Mouse (Mus musculus): ENCODE measurements around the gene Etv2. TPM values are rescaled to one million over a fixed set of nuclear protein-coding genes. Genes with fewer than 3 reads are reported as not detected.

Gene Etv2
- polyA plus RNA-seq, 1 experiment = 7.9 TPM

DNA sequence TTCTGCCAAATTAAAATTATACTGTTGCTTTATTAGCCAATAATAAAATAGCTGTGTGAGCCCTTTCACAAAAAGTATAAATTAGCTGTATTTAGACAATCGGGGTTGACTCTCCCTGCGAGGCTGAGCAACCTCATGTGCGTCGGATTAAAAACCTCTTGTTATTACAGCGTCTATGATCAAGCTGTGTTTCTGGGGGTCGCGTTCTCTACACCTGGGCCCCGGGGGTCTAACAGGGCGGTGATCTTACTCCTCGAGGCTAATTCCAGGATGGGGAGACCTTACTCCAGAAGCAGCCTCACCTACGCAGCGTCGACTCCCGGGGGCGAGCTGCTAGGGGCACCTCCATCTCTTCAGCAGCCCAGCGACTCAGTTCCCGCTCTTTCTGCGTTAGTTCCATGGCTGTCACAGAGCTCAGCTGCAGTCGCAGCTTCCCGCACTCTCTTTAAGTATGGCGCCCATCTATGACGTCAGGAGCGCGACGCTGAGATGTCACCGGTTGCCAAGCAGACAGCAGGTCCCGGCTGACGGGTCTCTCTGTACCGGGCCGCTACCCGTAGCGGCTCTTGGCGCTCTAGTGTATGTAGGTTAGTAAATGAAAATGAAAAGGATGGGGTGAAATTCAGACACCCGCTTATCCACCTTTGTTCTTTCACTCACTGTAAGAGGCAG is 29.0 kb upstream of the Etv2 start, which contains the start of gene Haus5:
Gene Haus5, minus strand, starts transcription at position 466 of the 672 bp plus-strand sequence.
- Histone ChIP-seq H3K36me3 (ENCODE audit: control insufficient read depth, insufficient read depth, low read length) (peaks cover 2% of the 10 kb centered on the region; the same call in 1 of the 2 replicates), H3K4me1 (ENCODE audit: control insufficient read depth, insufficient read depth, low read length) (peaks cover 2% of the 10 kb centered on the region; the same call in 1 of the 2 replicates), H3K4me3 (ENCODE audit: control insufficient read depth, low read depth, low read length) (peak within 1 kb of the TSS; percentile 99), H3K27me3 (ENCODE audit: control insufficient read depth, insufficient read depth, low read length) (no peaks in the 10 kb centered on the region), H3K27ac (ENCODE audit: control insufficient read depth, insufficient read depth, low read depth, low read length) (peak within 1 kb of the TSS; percentile 95)
- TF ChIP-seq CTCF (IDR thresholded peaks at IDR 0.05; ENCODE audit: control insufficient read depth, insufficient read depth, insufficient replicate concordance, low read depth, low read length) (no peak; the same call in 1 of the 2 replicates), POLR2A (IDR thresholded peaks at IDR 0.05; ENCODE audit: control insufficient read depth, low read depth, low read length) (peak; percentile 81; the same call in 1 of the 2 replicates)

DNA sequence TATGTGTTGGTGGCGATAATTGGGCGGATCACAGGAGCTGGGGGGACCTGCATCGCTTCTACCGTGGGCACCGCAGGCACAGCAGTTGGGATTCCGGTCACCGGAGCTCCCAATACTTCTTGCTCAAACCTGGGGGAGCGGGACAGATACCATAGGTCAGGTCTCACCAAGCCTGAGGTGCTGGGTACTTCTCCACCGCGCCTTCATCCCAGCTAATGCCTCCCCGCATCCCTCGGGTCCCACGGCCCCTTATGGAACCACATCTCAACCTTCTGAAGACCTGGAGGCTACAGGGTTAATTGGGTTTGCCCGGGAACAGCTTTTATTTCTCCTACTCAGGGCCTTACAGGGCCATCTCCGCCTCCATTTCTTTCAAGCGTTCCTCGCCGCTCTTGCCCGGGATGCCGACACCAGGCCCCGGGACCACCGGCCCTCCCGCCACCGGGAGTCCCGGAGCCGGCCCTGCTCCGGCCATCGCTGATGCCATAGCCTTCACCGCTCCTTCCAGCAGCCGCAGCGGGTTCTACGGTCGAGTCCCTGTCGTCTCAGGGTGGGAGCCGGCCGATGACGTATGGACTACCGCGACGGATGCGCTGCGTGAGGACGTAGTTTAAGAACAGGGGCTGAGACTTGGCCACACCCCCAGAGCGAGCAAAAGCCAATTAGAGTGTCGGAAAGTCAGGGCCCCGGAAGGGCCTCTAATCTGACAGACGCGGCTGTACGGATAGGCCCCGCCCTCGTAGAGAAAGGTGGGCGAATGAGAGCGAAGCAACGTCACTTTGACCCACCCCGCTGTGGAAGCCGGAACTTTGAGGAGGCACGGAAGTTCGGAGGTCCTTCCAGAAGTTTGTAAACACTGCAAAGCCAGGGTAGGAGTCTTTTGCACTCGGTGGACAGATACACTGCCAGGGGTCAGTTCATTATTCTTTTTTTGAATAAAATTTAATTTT is 14.2 kb upstream of the Etv2 start, which contains the start of gene Rbm42:
Gene Rbm42, minus strand, starts transcription at position 727 of the 950 bp plus-strand sequence.
- H3K4me3 ChIP-seq (ENCODE audit: control insufficient read depth, low read depth, low read length) = peak within 1 kb of the TSS; percentile 96
- H3K36me3 ChIP-seq (ENCODE audit: control insufficient read depth, insufficient read depth, low read length) = no peaks in the 10 kb centered on the region
- TF ChIP-seq POLR2A (IDR thresholded peaks at IDR 0.05; ENCODE audit: control insufficient read depth, low read depth, low read length) = peak; percentile 77
- no peak for TF ChIP-seq CTCF (IDR thresholded peaks at IDR 0.05; ENCODE audit: control insufficient read depth, insufficient read depth, insufficient replicate concordance, low read depth, low read length)
- no peaks in the 10 kb centered on the region for H3K27me3 ChIP-seq (ENCODE audit: control insufficient read depth, insufficient read depth, low read length)
- H3K4me1 ChIP-seq (ENCODE audit: control insufficient read depth, insufficient read depth, low read length) = peaks cover 5% of the 10 kb centered on the region
- peak within 1 kb of the TSS; percentile 81 for H3K27ac ChIP-seq (ENCODE audit: control insufficient read depth, insufficient read depth, low read depth, low read length)

DNA sequence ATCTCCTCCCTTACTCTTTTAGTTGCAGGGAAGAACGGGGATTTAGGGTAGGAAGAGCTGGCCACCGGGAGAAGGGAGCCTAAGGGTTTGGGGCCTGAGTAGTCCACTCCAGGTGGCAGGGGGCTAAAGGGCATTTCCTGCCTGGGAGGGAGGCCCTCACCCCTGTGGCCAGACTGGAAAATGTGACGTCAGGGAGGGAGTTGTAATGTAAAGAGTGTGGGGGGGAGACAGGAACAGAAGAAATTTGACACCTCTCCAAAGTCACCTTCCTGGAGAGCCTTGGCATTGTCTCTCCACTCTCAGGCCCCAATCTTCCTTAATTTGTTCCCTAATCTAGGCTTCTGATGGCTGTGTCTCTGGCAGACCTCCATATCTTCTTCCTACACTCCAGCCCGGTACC is 3.4 kb upstream of the Etv2 start:
- Histone ChIP-seq H3K4me1 (ENCODE audit: control insufficient read depth, insufficient read depth, low read length) (peaks cover 8% of the 10 kb centered on the region), H3K27me3 (ENCODE audit: control insufficient read depth, insufficient read depth, low read length) (no peaks in the 10 kb centered on the region), H3K27ac (ENCODE audit: control insufficient read depth, insufficient read depth, low read depth, low read length) (no peak overlapping the region), H3K36me3 (ENCODE audit: control insufficient read depth, insufficient read depth, low read length) (no peaks in the 10 kb centered on the region; the same call in 1 of the 2 replicates), H3K4me3 (ENCODE audit: control insufficient read depth, low read depth, low read length) (no peak overlapping the region)
- TF ChIP-seq CTCF (IDR thresholded peaks at IDR 0.05; ENCODE audit: control insufficient read depth, insufficient read depth, insufficient replicate concordance, low read depth, low read length) (no peak), POLR2A (IDR thresholded peaks at IDR 0.05; ENCODE audit: control insufficient read depth, low read depth, low read length) (no peak)

DNA sequence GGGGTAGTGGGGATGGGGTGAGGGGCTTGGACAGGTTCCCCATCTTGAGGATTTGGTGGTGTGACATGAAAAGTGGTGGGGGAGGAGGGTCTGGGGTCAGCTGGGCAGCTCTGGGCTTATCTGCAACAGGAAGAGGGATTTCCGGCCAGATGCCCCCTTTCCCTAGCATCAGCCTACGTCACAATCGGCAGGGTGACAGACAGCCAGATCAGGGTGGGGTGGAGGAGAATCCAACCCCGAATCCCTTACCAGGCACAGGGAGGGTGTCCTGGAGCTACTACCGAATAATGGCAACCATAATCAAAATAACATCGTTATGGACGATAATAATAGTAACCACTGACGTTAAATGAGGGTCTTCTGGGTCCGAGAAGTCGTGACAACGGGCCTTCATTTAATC is 743 bp upstream of the Etv2 start:
- H3K27me3 ChIP-seq (ENCODE audit: control insufficient read depth, insufficient read depth, low read length) = no peaks in the 10 kb centered on the region
- TF ChIP-seq CTCF (IDR thresholded peaks at IDR 0.05; ENCODE audit: control insufficient read depth, insufficient read depth, insufficient replicate concordance, low read depth, low read length) = no peak
- no peak for TF ChIP-seq POLR2A (IDR thresholded peaks at IDR 0.05; ENCODE audit: control insufficient read depth, low read depth, low read length)
- H3K27ac ChIP-seq (ENCODE audit: control insufficient read depth, insufficient read depth, low read depth, low read length) = no peak overlapping the region
- H3K36me3 ChIP-seq (ENCODE audit: control insufficient read depth, insufficient read depth, low read length) = no peaks in the 10 kb centered on the region
- peak overlapping the region; percentile 82 for H3K4me3 ChIP-seq (ENCODE audit: control insufficient read depth, low read depth, low read length)
- peaks cover 13% of the 10 kb centered on the region for H3K4me1 ChIP-seq (ENCODE audit: control insufficient read depth, insufficient read depth, low read length)

DNA sequence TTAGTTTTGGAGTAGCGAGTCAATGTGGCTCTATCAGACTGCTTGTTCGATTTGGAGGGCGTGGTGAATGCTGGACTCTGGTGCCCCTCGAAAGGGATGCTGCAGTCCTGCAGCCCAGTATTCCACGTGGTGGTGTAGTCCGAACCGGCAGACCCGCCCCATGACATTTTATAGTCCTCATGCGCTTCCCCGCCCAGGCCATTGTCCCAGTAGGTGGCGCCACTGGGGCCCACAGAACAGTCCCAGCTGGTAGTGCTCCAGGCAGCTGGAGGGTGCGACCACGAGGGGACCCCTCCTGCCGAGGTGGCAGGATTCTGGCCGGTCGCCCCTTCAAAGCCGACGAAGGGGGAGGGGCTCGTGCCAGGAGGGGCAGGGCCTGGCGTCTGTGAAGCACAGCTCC is 1.0 kb downstream of the Etv2 start:
- Histone ChIP-seq H3K27ac (ENCODE audit: control insufficient read depth, insufficient read depth, low read depth, low read length) (no peak overlapping the region), H3K4me3 (ENCODE audit: control insufficient read depth, low read depth, low read length) (peak overlapping the region; percentile 82), H3K27me3 (ENCODE audit: control insufficient read depth, insufficient read depth, low read length) (no peaks in the 10 kb centered on the region), H3K4me1 (ENCODE audit: control insufficient read depth, insufficient read depth, low read length) (peaks cover 13% of the 10 kb centered on the region), H3K36me3 (ENCODE audit: control insufficient read depth, insufficient read depth, low read length) (no peaks in the 10 kb centered on the region)
- TF ChIP-seq POLR2A (IDR thresholded peaks at IDR 0.05; ENCODE audit: control insufficient read depth, low read depth, low read length) (0 out of 2 replicates have a peak, but pooled peaks have one; percentile 13), CTCF (IDR thresholded peaks at IDR 0.05; ENCODE audit: control insufficient read depth, insufficient read depth, insufficient replicate concordance, low read depth, low read length) (peak; percentile 58; the same call in 1 of the 2 replicates)

DNA sequence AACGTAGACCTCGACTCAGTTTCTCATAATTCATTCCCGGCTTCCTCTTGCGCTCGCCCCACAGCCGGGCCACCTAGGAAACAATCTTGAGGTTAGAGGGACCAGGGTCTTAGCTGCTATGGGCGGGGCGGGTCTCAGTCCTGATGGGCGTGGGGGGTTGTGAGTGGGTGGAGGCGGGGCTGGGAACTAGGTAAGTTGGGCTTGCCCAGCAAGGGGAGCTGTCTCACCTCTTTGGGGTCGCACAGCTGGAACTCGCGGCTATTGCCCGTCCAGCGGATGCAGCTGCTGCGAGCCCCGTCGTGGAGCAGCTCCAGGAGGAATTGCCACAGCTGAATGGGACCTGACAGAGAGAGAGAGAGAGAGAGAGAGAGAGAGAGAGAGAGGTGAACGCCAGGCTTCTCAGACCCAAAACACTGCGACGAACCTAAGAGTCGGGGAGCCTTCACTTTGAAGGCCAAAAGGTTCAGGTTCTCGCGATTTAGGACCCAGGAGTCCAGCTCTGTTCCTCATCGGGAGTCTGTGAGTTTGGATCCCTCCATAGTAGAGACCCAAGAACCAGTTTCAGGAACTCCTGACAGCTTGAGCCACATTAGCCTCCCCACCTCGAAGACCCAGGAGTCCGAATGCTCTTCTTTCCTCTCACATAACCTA is 1.8 kb downstream of the Etv2 start:
- H3K36me3 ChIP-seq (ENCODE audit: control insufficient read depth, insufficient read depth, low read length) = no peaks in the 10 kb centered on the region
- H3K27me3 ChIP-seq (ENCODE audit: control insufficient read depth, insufficient read depth, low read length) = no peaks in the 10 kb centered on the region
- TF ChIP-seq POLR2A (IDR thresholded peaks at IDR 0.05; ENCODE audit: control insufficient read depth, low read depth, low read length) (no peak), CTCF (IDR thresholded peaks at IDR 0.05; ENCODE audit: control insufficient read depth, insufficient read depth, insufficient replicate concordance, low read depth, low read length) (no peak)
- H3K4me1 ChIP-seq (ENCODE audit: control insufficient read depth, insufficient read depth, low read length) = peaks cover 13% of the 10 kb centered on the region
- H3K27ac ChIP-seq (ENCODE audit: control insufficient read depth, insufficient read depth, low read depth, low read length) = no peak overlapping the region
- H3K4me3 ChIP-seq (ENCODE audit: control insufficient read depth, low read depth, low read length) = peak overlapping the region; percentile 82
